Mouse (Mus musculus): ENCODE measurements around the gene Mipep. TPM values are rescaled to one million over a fixed set of nuclear protein-coding genes. Genes with fewer than 3 reads are reported as not detected.
A peak's percentile ranks its signal among the peaks of the same experiment; 100 is the strongest.

The Mipep gene
- polyA plus RNA-seq, 1 experiment from 2014 or later: 9.8 TPM

DNA sequence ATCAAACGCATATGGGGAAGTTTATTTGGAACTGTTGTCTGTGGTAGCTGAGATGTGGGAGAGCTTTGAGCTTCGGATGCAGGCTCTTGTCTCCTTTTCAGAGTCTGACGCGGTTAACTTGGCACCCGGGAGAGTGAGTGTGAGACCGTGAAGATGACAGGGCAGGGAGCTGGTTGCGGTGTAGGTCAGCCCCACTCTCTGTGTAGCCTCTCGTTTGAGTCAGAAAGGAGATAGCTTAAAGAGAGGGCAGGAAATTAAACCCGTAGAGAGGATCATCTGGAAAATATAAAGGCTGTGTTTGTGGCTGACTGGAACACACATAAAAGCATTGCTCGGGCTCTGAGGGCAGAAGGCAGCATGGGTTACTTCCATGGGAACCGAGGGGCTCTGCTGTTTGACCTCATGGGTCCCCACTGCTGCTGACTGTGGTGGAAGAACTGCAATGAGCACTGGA lies 22.5 kb downstream of the Mipep start:
- no peaks in the 10 kb centered on the region for H3K9me3 ChIP-seq (ENCODE audit: control insufficient read depth, low read length)
- no peak for ATAC-seq (ENCODE audit: low FRiP score, low TSS enrichment)
- TF ChIP-seq EP300 (optimal IDR thresholded peaks at IDR 0.05) (no peak), CTCF (IDR thresholded peaks at IDR 0.05; ENCODE audit: low read depth) (no peak)
- no peak overlapping the region for H3K4me2 ChIP-seq (replicated peaks; ENCODE audit: low read depth)
- no peaks in the 10 kb centered on the region for H3K27me3 ChIP-seq (ENCODE audit: control insufficient read depth, insufficient read depth, low read length)
- H3K36me3 ChIP-seq (ENCODE audit: control insufficient read depth, insufficient read depth, low read length): peaks cover 4% of the 10 kb centered on the region; the same call in 1 of the 2 replicates
- 43% methylated on average over 11 of the region's 11 CpGs for WGBS
- no peak for DNase-seq (ENCODE audit: low spot score)
- H3K4me1 ChIP-seq (replicated peaks; ENCODE audit: control insufficient read depth, insufficient read depth): no peaks in the 10 kb centered on the region
- no peak overlapping the region for H3K9ac ChIP-seq (ENCODE audit: low read length)
- H3K27ac ChIP-seq (replicated peaks): no peak overlapping the region
- H3K4me3 ChIP-seq (ENCODE audit: low read depth, low read length): no peak overlapping the region

DNA sequence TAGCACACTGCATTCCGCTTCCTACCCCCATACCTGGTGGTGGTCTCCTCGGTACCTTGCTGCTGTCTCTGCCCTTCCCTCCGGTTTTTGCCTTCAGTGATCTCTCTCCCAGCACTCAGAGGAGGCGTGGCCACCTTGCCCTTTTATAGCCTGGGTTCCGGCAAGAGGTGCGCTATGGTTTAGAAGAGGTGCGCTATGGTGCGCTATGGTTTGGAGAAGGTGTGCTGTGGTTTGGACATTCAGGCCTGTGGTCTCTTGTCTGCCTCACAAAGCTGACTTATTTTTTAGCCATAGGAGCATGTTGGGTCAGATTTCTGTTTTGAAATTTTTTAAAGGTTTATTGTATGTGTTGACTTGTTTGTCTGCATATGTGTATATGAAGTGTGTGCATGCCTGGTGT lies 25.5 kb downstream of the Mipep start:
- 83% methylated on average over 8 of the region's 8 CpGs for WGBS
- no peak overlapping the region for H3K4me3 ChIP-seq (ENCODE audit: low read depth, low read length)

DNA sequence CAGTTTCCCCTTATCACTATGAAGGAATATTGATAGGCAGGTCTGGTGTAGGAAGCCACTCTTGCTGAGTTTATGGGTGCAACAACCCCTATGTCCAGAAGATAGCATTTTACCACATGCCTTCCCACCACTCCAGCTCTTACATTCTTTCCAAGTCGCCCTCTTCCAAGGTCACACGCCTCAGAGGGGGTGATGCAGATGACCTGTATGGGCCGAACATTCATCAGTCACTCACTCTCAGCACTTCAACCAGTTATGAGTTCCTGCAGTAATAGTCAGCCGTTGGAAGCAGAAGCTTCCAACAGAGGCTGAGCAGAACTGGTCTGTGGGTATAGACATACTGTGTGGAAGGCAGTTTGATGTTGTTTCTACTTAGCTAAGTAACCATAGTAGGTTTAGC lies 27.2 kb downstream of the Mipep start:
- H3K27me3 ChIP-seq (ENCODE audit: control insufficient read depth, insufficient read depth, low read length): no peaks in the 10 kb centered on the region
- no peaks in the 10 kb centered on the region for H3K9me3 ChIP-seq (ENCODE audit: control insufficient read depth, low read length)
- DNase-seq (ENCODE audit: low spot score): no peak
- H3K4me1 ChIP-seq (replicated peaks; ENCODE audit: control insufficient read depth, insufficient read depth): no peaks in the 10 kb centered on the region
- H3K27ac ChIP-seq (replicated peaks): no peak overlapping the region
- H3K36me3 ChIP-seq (ENCODE audit: control insufficient read depth, insufficient read depth, low read length): no peaks in the 10 kb centered on the region
- WGBS: 89% methylated on average over 4 of the region's 4 CpGs
- H3K4me2 ChIP-seq (replicated peaks; ENCODE audit: low read depth): no peak overlapping the region
- TF ChIP-seq EP300 (optimal IDR thresholded peaks at IDR 0.05) (no peak), CTCF (IDR thresholded peaks at IDR 0.05; ENCODE audit: low read depth) (no peak)
- no peak overlapping the region for H3K4me3 ChIP-seq (ENCODE audit: low read depth, low read length)
- ATAC-seq (ENCODE audit: low FRiP score, low TSS enrichment): no peak
- H3K9ac ChIP-seq (ENCODE audit: low read length): no peak overlapping the region

More for the DNA sequence above, 25.5 kb downstream of the Mipep start:
- Histone ChIP-seq H3K4me2 (replicated peaks; ENCODE audit: low read depth) (no peak overlapping the region), H3K27ac (replicated peaks) (no peak overlapping the region), H3K36me3 (ENCODE audit: control insufficient read depth, insufficient read depth, low read length) (no peaks in the 10 kb centered on the region), H3K27me3 (ENCODE audit: control insufficient read depth, insufficient read depth, low read length) (no peaks in the 10 kb centered on the region), H3K9me3 (ENCODE audit: control insufficient read depth, low read length) (no peaks in the 10 kb centered on the region), H3K9ac (ENCODE audit: low read length) (no peak overlapping the region), H3K4me1 (replicated peaks; ENCODE audit: control insufficient read depth, insufficient read depth) (no peaks in the 10 kb centered on the region)
- DNase-seq (ENCODE audit: low spot score) (no peak), ATAC-seq (ENCODE audit: low FRiP score, low TSS enrichment) (no peak)
- no peak for TF ChIP-seq EP300 (optimal IDR thresholded peaks at IDR 0.05)
- no peak for TF ChIP-seq CTCF (IDR thresholded peaks at IDR 0.05; ENCODE audit: low read depth)

DNA sequence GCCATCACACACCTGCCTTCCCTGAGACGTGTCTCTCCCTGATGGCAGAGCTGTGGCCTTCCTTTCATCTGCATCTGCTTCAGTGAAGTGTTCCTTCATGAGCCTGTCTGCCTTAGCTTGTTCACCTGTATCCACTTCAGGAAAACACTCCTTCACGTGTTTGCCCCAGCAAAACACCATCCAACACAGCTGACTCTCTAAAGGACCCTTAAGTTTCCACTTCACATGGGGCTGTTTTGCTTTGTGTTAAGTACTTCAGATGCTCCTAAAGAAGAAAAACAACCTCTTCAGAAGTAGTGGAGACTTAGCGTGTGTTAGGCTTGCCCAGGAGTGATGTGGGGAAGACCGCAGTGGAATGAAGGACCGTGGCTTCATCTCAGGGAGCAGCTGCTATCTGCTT lies 30.7 kb downstream of the Mipep start:
- Histone ChIP-seq H3K4me1 (replicated peaks; ENCODE audit: control insufficient read depth, insufficient read depth) (no peaks in the 10 kb centered on the region), H3K27ac (replicated peaks) (no peak overlapping the region), H3K4me2 (replicated peaks; ENCODE audit: low read depth) (no peak overlapping the region), H3K4me3 (ENCODE audit: low read depth, low read length) (no peak overlapping the region), H3K27me3 (ENCODE audit: control insufficient read depth, insufficient read depth, low read length) (no peaks in the 10 kb centered on the region), H3K9me3 (ENCODE audit: control insufficient read depth, low read length) (no peaks in the 10 kb centered on the region), H3K36me3 (ENCODE audit: control insufficient read depth, insufficient read depth, low read length) (no peaks in the 10 kb centered on the region), H3K9ac (ENCODE audit: low read length) (no peak overlapping the region)
- 90% methylated on average over 5 of the region's 5 CpGs for WGBS
- ATAC-seq (ENCODE audit: low FRiP score, low TSS enrichment) (no peak), DNase-seq (ENCODE audit: low spot score) (no peak)
- no peak for TF ChIP-seq EP300 (optimal IDR thresholded peaks at IDR 0.05)

DNA sequence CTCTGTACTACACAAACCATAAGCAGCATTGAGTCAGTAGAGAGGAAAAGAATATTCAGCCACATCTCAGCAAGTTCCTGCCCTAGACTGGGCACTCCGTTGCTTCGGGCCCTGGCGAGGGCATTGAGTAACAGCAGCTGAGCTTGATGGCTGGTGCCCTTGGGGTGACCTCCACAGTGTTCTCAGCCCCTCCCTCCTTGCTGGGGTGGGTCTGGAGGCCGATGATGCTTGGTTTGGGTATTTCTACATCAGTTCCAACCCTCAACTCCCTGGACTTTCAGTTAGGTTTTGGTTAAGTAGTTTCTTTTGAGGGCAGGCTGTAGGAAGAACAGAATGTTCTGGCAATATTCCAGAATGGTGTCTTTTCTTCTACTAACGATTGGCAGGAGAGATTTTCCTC lies 33.7 kb downstream of the Mipep start:
- Histone ChIP-seq H3K27me3 (ENCODE audit: control insufficient read depth, insufficient read depth, low read length) (no peaks in the 10 kb centered on the region), H3K4me3 (ENCODE audit: low read depth, low read length) (no peak overlapping the region), H3K9ac (ENCODE audit: low read length) (no peak overlapping the region), H3K9me3 (ENCODE audit: control insufficient read depth, low read length) (no peaks in the 10 kb centered on the region), H3K27ac (replicated peaks) (no peak overlapping the region), H3K4me1 (replicated peaks; ENCODE audit: control insufficient read depth, insufficient read depth) (no peaks in the 10 kb centered on the region), H3K4me2 (replicated peaks; ENCODE audit: low read depth) (no peak overlapping the region), H3K36me3 (ENCODE audit: control insufficient read depth, insufficient read depth, low read length) (no peaks in the 10 kb centered on the region)
- no peak for TF ChIP-seq EP300 (optimal IDR thresholded peaks at IDR 0.05)
- no peak for TF ChIP-seq CTCF (IDR thresholded peaks at IDR 0.05; ENCODE audit: low read depth)
- DNase-seq (ENCODE audit: low spot score): no peak
- WGBS: 55% methylated on average over 5 of the region's 5 CpGs
- ATAC-seq (ENCODE audit: low FRiP score, low TSS enrichment): 0 out of 2 replicates have a peak, but pooled peaks have one; percentile 40

DNA sequence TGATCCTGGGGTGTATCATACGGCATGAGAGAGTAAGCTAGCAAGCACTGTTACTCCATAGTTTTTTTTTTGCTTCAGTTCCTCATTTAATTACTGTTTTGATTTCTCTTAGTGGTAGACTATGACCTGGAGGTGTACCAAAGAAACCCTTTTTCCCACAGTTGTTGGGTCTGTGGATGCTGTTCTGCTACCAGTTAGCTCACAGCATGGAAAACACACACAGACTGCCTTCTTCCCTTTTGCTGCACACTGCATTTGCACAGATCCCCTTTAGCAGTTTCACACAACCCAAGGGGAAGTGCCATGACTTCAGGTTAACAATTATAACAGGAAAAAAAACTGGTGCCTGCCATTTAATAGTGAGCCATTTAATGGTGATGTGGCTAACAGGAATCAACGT lies 45.7 kb downstream of the Mipep start:
- WGBS: 88% methylated on average over 2 of the region's 2 CpGs
- H3K36me3 ChIP-seq (ENCODE audit: control insufficient read depth, insufficient read depth, low read length): peaks cover 4% of the 10 kb centered on the region
- no peak overlapping the region for H3K27ac ChIP-seq (replicated peaks)
- H3K27me3 ChIP-seq (ENCODE audit: control insufficient read depth, insufficient read depth, low read length): no peaks in the 10 kb centered on the region
- H3K4me3 ChIP-seq (ENCODE audit: low read depth, low read length): no peak overlapping the region
- TF ChIP-seq EP300 (optimal IDR thresholded peaks at IDR 0.05) (no peak), CTCF (IDR thresholded peaks at IDR 0.05; ENCODE audit: low read depth) (no peak)
- H3K9ac ChIP-seq (ENCODE audit: low read length): no peak overlapping the region
- DNase-seq (ENCODE audit: low spot score) (no peak), ATAC-seq (ENCODE audit: low FRiP score, low TSS enrichment) (no peak)
- H3K4me1 ChIP-seq (replicated peaks; ENCODE audit: control insufficient read depth, insufficient read depth): no peaks in the 10 kb centered on the region
- H3K4me2 ChIP-seq (replicated peaks; ENCODE audit: low read depth): no peak overlapping the region
- no peaks in the 10 kb centered on the region for H3K9me3 ChIP-seq (ENCODE audit: control insufficient read depth, low read length)

All from stomach, postnatal 0 days (tissue).